Mouse (Mus musculus): Measurements from ENCODE around the gene Vmn1r157.
"Not testable (repeated sequence)": the region's sequence is repeated elsewhere in the genome, so short reads cannot be mapped to it uniquely, and the experiment has no call there.

Gene Vmn1r157

DNA sequence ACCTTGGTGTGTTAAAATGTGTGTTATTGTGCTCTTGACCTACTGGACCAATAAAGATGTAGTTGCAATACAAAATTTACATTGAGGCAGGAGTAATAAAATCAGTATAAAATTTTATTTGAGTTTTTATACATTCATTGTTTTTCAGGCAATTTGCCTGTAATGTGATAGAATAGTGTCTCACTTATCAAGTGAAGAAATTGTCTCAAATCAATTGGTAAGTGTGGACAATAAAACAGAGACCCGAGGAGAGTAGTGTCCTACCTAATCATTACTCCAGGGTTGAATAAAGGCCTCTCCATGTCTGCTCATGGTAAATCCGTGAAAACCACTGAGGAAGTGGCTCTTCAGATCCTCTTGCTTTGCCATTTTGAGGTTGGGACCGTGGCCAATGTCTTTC lies at the start of gene Vmn1r157:
TSS of gene Vmn1r157 (plus strand) at position 301 of the 400 bp plus-strand sequence.
- DNase-seq = not testable (repeated sequence)

DNA sequence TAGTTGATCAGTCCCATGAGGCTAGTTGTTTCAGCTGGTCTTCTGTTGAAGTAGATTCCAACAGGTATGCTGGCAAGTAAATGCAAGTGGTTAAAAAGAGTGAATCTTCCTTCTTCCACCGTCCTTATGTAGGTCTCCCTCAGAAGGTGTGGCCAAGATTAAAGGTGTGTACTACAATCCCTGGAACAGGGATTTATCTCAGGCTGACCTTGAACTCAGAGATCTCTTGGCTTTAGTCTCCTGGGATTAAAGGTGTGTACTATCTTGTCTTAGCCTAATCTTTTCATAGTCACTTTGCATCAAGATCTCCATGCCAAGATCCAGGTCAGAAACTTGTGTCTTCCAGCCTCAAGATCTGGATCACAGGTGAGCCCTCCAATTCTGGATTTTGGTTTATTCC lies 41.9 kb upstream of the Vmn1r157 start, which contains the start of gene Gm4567:
TSS of gene Gm4567 (minus strand) at position 101 of the 400 bp plus-strand sequence.
- not testable (repeated sequence) for DNase-seq

DNA sequence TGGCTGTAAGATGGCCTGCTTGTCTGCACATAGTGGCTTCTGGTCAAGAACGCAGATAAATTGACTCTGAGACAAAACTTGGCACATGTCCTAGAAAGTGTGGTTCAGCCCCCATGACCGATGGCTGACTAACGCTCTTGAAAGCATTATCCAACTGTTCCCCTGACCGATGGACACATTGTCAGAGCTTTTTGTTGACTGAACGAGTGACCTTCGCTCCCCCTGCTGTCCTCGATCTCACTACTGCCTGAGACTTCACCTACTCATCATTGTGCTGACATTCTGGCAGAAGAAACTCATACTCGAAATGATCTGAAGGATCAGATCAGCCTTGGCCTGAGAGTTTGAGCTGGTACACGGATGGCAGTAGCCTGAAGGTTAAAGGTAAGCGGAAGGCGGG lies 14.5 kb downstream of the Vmn1r157 start:
- not testable (repeated sequence) for DNase-seq

DNA sequence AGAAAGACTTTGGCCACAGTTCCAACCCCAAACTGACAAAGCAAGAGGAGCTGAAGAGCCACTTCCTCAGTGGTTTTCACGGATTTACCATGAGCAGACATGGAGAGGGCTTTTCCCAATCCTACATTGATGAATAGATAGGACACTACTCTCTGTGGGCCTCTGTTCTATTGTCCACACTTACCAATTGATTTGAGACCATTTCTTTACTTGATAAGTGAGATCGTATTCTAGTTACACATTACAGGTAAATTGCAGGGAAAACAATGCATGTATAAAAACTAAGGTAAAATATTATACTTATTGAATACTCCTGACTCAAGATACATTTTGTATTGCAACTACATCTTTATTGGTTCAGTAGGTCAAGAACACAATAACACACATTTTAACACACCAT lies 29.2 kb downstream of the Vmn1r157 start, which contains the start of gene Vmn1r158:
TSS of gene Vmn1r158 (minus strand) at position 101 of the 400 bp plus-strand sequence.
- DNase-seq = not testable (repeated sequence)

All from kidney, postnatal 4 days (tissue).